Mouse (Mus musculus): Measurements from ENCODE around the gene Cacna2d1.

DNA sequence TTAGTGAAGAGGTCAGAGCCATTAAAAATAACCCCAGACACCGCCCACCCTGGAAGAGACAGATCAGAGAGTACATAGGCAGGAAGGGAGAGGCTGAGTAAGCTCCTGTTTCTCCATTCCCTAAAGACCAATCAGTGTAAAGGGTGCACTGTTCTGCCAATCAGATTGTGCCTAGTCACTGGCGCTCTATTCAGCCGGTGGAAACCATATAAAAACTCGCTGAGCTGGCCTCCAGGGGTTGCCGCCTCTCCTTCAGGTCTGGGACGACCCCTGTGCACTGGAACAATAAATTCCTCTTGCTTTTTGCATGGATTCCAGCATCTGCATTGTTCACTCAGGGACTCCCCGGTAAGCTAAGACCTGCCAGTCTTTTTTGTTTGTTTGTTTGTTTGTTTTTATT is 246.6 kb downstream of the Cacna2d1 start:
- TF ChIP-seq POLR2A (IDR thresholded peaks at IDR 0.05; ENCODE audit: insufficient read length, low read depth) (no peak), CEBPB (IDR thresholded peaks at IDR 0.05; ENCODE audit: insufficient read depth, poor library complexity, severe bottlenecking) (no peak), TCF3 (IDR thresholded peaks at IDR 0.05; ENCODE audit: insufficient read length, low read depth) (no peak), USF1 (IDR thresholded peaks at IDR 0.05; ENCODE audit: low read depth) (no peak), MYOD1 (IDR thresholded peaks at IDR 0.05; ENCODE audit: control insufficient read depth in 1 of 3, insufficient read length in 2 of 3, low read depth in 2 of 3) (no peak), E2F4 (IDR thresholded peaks at IDR 0.05; ENCODE audit: insufficient read depth) (no peak), POLR2AphosphoS2 (IDR thresholded peaks at IDR 0.05; ENCODE audit: insufficient read length, low read depth) (no peak)
